Mouse (Mus musculus): ENCODE data around the gene Chrna4. TPM values are rescaled to one million over a fixed set of nuclear protein-coding genes. Genes with fewer than 3 reads are reported as not detected.

Chrna4 gene
- polyA plus RNA-seq, 1 experiment, result not detected

- TF ChIP-seq CTCF (IDR thresholded peaks at IDR 0.05; ENCODE audit: extremely low read depth, insufficient read depth, insufficient read length, insufficient replicate concordance) (no peak), POLR2A (IDR thresholded peaks at IDR 0.05; ENCODE audit: low read depth, low read length) (no peak)
- Histone ChIP-seq H3K27me3 (ENCODE audit: control insufficient read depth, insufficient read depth, low read length) (no peaks in the 10 kb centered on the region), H3K4me3 (ENCODE audit: extremely low read depth, insufficient read depth, insufficient read length) (no peak overlapping the region), H3K36me3 (ENCODE audit: control insufficient read depth, insufficient read depth, low read length) (no peaks in the 10 kb centered on the region), H3K4me1 (ENCODE audit: control insufficient read depth, insufficient read depth, insufficient read length) (no peaks in the 10 kb centered on the region), H3K27ac (ENCODE audit: insufficient read depth, low read length) (no peak overlapping the region)
- WGBS, result 85% methylated on average over 12 of the region's 12 CpGs
- DNase-seq (ENCODE audit: low read depth in 1 of 2, low spot score in 2 of 2), result no peak
These were observed 32.2 kb upstream of the Chrna4 start for GRCm38 (mm10) chr2:181075501-181075900.

- H3K27me3 ChIP-seq (ENCODE audit: control insufficient read depth, insufficient read depth, low read length), result no peaks in the 10 kb centered on the region
- no peak for DNase-seq (ENCODE audit: low read depth in 1 of 2, low spot score in 2 of 2)
- no peak overlapping the region for H3K27ac ChIP-seq (ENCODE audit: insufficient read depth, low read length)
- H3K4me1 ChIP-seq (ENCODE audit: control insufficient read depth, insufficient read depth, insufficient read length), result no peaks in the 10 kb centered on the region
- no peaks in the 10 kb centered on the region for H3K36me3 ChIP-seq (ENCODE audit: control insufficient read depth, insufficient read depth, low read length)
- no peak overlapping the region for H3K4me3 ChIP-seq (ENCODE audit: extremely low read depth, insufficient read depth, insufficient read length)
- TF ChIP-seq CTCF (IDR thresholded peaks at IDR 0.05; ENCODE audit: extremely low read depth, insufficient read depth, insufficient read length, insufficient replicate concordance) (no peak), POLR2A (IDR thresholded peaks at IDR 0.05; ENCODE audit: low read depth, low read length) (no peak)
- 5% methylated on average over 1 of the region's 1 CpGs for WGBS
These were observed 29.0 kb upstream of the Chrna4 start for GRCm38 (mm10) chr2:181072403-181072714.

DNA sequence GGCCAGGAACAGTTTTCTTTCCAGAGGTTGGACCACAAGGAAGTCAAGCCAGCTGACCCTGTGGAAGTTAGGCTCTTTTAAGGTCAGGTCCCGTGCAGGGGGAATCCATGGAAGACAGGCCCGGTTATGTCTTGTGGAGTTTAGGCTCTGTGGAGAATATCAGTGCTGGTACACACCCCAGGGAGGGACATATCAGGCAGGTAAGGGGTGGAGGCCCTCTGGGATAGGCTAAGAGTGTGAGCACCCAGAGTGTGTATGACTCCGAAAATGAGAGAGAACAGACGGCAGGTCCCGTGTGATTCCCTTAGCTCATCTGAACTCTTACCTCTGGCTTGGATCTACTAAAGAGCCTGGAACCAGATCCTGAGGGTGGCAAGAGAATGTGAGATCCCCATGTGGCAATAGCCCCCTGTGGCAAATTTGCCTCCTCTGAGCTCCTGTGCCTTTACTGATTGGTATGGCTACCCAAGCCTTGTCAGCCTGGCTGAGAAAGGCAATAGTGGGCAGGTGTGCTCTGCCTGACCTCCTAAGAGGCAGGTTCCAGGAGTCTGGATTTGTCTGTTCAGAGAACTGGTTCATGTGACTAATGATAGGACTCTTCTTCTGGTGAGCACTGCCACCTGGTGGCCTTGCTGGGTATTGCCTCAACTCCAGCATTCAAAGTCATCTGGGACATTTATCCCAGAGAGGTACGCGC lies 28.5 kb upstream of the Chrna4 start:
- H3K27me3 ChIP-seq (ENCODE audit: control insufficient read depth, insufficient read depth, low read length), result no peaks in the 10 kb centered on the region
- WGBS, result 69% methylated on average over 7 of the region's 7 CpGs
- H3K27ac ChIP-seq (ENCODE audit: insufficient read depth, low read length), result no peak overlapping the region
- H3K4me1 ChIP-seq (ENCODE audit: control insufficient read depth, insufficient read depth, insufficient read length), result no peaks in the 10 kb centered on the region
- peak; percentile 12 to 41 for DNase-seq (ENCODE audit: low read depth in 1 of 2, low spot score in 2 of 2)
- no peak overlapping the region for H3K4me3 ChIP-seq (ENCODE audit: extremely low read depth, insufficient read depth, insufficient read length)
- no peak for TF ChIP-seq POLR2A (IDR thresholded peaks at IDR 0.05; ENCODE audit: low read depth, low read length)
- TF ChIP-seq CTCF (IDR thresholded peaks at IDR 0.05; ENCODE audit: extremely low read depth, insufficient read depth, insufficient read length, insufficient replicate concordance), result peak; percentile 74; the same call in 1 of the 2 replicates
- no peaks in the 10 kb centered on the region for H3K36me3 ChIP-seq (ENCODE audit: control insufficient read depth, insufficient read depth, low read length)

DNA sequence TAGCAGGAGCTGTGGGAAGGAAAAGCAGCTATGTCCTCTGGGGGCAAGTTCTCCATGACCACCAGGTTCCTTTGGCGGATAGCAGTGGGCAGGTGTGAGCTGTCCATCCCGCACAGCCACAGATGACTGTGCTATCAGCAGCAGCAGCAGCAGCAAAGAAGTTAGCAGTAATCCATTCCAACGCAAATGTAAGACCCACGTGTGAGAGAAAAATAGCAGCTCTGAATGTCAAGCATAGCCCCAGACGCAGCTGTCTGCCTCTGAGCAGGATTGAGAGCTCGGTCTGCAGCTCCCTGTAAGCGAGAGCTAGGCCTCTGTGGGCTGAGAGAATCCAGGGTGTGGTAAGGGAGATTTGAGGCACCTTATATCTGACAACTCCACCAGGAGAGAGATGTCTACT lies 26.8 kb upstream of the Chrna4 start:
- Histone ChIP-seq H3K27ac (ENCODE audit: insufficient read depth, low read length) (no peak overlapping the region), H3K4me1 (ENCODE audit: control insufficient read depth, insufficient read depth, insufficient read length) (no peaks in the 10 kb centered on the region), H3K27me3 (ENCODE audit: control insufficient read depth, insufficient read depth, low read length) (no peaks in the 10 kb centered on the region), H3K4me3 (ENCODE audit: extremely low read depth, insufficient read depth, insufficient read length) (no peak overlapping the region), H3K36me3 (ENCODE audit: control insufficient read depth, insufficient read depth, low read length) (no peaks in the 10 kb centered on the region)
- TF ChIP-seq POLR2A (IDR thresholded peaks at IDR 0.05; ENCODE audit: low read depth, low read length) (no peak), CTCF (IDR thresholded peaks at IDR 0.05; ENCODE audit: extremely low read depth, insufficient read depth, insufficient read length, insufficient replicate concordance) (no peak)
- WGBS, result 66% methylated on average over 7 of the region's 7 CpGs
- no peak for DNase-seq (ENCODE audit: low read depth in 1 of 2, low spot score in 2 of 2)

GRCm38 (mm10) chr2:181068499-181068898 lies 25.2 kb upstream of the Chrna4 start:
- DNase-seq (ENCODE audit: low read depth in 1 of 2, low spot score in 2 of 2), result no peak
- Histone ChIP-seq H3K4me1 (ENCODE audit: control insufficient read depth, insufficient read depth, insufficient read length) (no peaks in the 10 kb centered on the region), H3K4me3 (ENCODE audit: extremely low read depth, insufficient read depth, insufficient read length) (no peak overlapping the region), H3K27me3 (ENCODE audit: control insufficient read depth, insufficient read depth, low read length) (no peaks in the 10 kb centered on the region), H3K27ac (ENCODE audit: insufficient read depth, low read length) (no peak overlapping the region), H3K36me3 (ENCODE audit: control insufficient read depth, insufficient read depth, low read length) (no peaks in the 10 kb centered on the region)
- TF ChIP-seq CTCF (IDR thresholded peaks at IDR 0.05; ENCODE audit: extremely low read depth, insufficient read depth, insufficient read length, insufficient replicate concordance) (no peak), POLR2A (IDR thresholded peaks at IDR 0.05; ENCODE audit: low read depth, low read length) (no peak)
- WGBS, result 76% methylated on average over 5 of the region's 5 CpGs

GRCm38 (mm10) chr2:181065827-181066226 lies 22.5 kb upstream of the Chrna4 start:
- H3K27ac ChIP-seq (ENCODE audit: insufficient read depth, low read length), result no peak overlapping the region

GRCm38 (mm10) chr2:181060127-181060526 lies 16.8 kb upstream of the Chrna4 start:
- H3K27me3 ChIP-seq (ENCODE audit: control insufficient read depth, insufficient read depth, low read length), result no peaks in the 10 kb centered on the region
- no peaks in the 10 kb centered on the region for H3K4me1 ChIP-seq (ENCODE audit: control insufficient read depth, insufficient read depth, insufficient read length)
- 17% methylated on average over 5 of the region's 5 CpGs for WGBS
- H3K27ac ChIP-seq (ENCODE audit: insufficient read depth, low read length), result no peak overlapping the region
- peak in 1 of 2 experiments; percentile 50 for DNase-seq (ENCODE audit: low read depth in 1 of 2, low spot score in 2 of 2)
- peak; percentile 60; the same call in 1 of the 2 replicates for TF ChIP-seq CTCF (IDR thresholded peaks at IDR 0.05; ENCODE audit: extremely low read depth, insufficient read depth, insufficient read length, insufficient replicate concordance)
- TF ChIP-seq POLR2A (IDR thresholded peaks at IDR 0.05; ENCODE audit: low read depth, low read length), result no peak
- H3K36me3 ChIP-seq (ENCODE audit: control insufficient read depth, insufficient read depth, low read length), result no peaks in the 10 kb centered on the region
- no peak overlapping the region for H3K4me3 ChIP-seq (ENCODE audit: extremely low read depth, insufficient read depth, insufficient read length)

More at GRCm38 (mm10) chr2:181065827-181066226, 22.5 kb upstream of the Chrna4 start:
- no peak for TF ChIP-seq CTCF (IDR thresholded peaks at IDR 0.05; ENCODE audit: extremely low read depth, insufficient read depth, insufficient read length, insufficient replicate concordance)
- no peak for TF ChIP-seq POLR2A (IDR thresholded peaks at IDR 0.05; ENCODE audit: low read depth, low read length)
- 36% methylated on average over 4 of the region's 4 CpGs for WGBS
- Histone ChIP-seq H3K4me1 (ENCODE audit: control insufficient read depth, insufficient read depth, insufficient read length) (no peaks in the 10 kb centered on the region), H3K4me3 (ENCODE audit: extremely low read depth, insufficient read depth, insufficient read length) (no peak overlapping the region), H3K27me3 (ENCODE audit: control insufficient read depth, insufficient read depth, low read length) (no peaks in the 10 kb centered on the region), H3K36me3 (ENCODE audit: control insufficient read depth, insufficient read depth, low read length) (no peaks in the 10 kb centered on the region)
- DNase-seq (ENCODE audit: low read depth in 1 of 2, low spot score in 2 of 2), result no peak

Data from spleen, adult 2 months (tissue).